Mouse (Mus musculus) olfactory bulb, adult 2 months (tissue): Measurements from ENCODE around the gene Ptpn6. TPM values are rescaled to one million over a fixed set of nuclear protein-coding genes. Genes with fewer than 3 reads are reported as not detected.
A peak's percentile ranks its signal among the peaks of the same experiment; 100 is the strongest.

Experiments used
- H3K27ac ChIP-seq: fragments of 200-500 bp; 2 replicates; pipeline ENCODE4 v1.5.1; 2012; ENCODE audit warnings: low read depth, low read length; ENCODE audit not compliant: insufficient read depth
- H3K4me1 ChIP-seq: fragments of 200-500 bp; 2 replicates; pipeline ENCODE4 v1.6.1; 2012; ENCODE audit warnings: low read length; ENCODE audit not compliant: control insufficient read depth, insufficient read depth
- H3K4me3 ChIP-seq: fragments of 200-500 bp; 2 replicates; pipeline ENCODE4 v1.5.1; 2012; ENCODE audit warnings: mild to moderate bottlenecking, low read depth, low read length, moderate library complexity; ENCODE audit not compliant: insufficient read depth
- CTCF ChIP-seq: fragments of 200-500 bp; IDR thresholded peaks from 2 replicates; pipeline ENCODE4 v1.5.1; 2012; ENCODE audit warnings: low read depth, mild to moderate bottlenecking, low read length, moderate library complexity; ENCODE audit not compliant: insufficient read depth
- POLR2A ChIP-seq: fragments of 200-500 bp; IDR thresholded peaks from 2 replicates; pipeline ENCODE4 v1.6.1; 2012; ENCODE audit warnings: mild to moderate bottlenecking, low read depth, low read length, moderate library complexity; ENCODE audit not compliant: insufficient read depth
- WGBS: fragments of 180-500 bp; shearing (Covaris S2); methylation state at CpG from one replicate; pipeline ENCODE4 v1.1.7; 2018; 5-methylcytosine and 5-hydroxymethylcytosine counted together
- polyA plus RNA-seq: library from polyadenylated mRNA; stranded (reverse); fragments of >200 nt; gene quantifications from 2 replicates; pipeline ENCODE4 v1.2.4, GENCODE M21; 2012; ENCODE audit warnings: low replicate concordance; ENCODE audit not compliant: missing spikeins, insufficient read depth, insufficient read length

The Ptpn6 gene
- polyA plus RNA-seq, 1 experiment = not detected

- H3K4me1 ChIP-seq = peaks cover 22% of the 10 kb centered on the region
- H3K27ac ChIP-seq = peak overlapping the region; percentile 79
- TF ChIP-seq CTCF (no peak), POLR2A (no peak)
- WGBS = 5% methylated on average over 5 of the region's 5 CpGs
- peak overlapping the region; percentile 98 for H3K4me3 ChIP-seq
These were observed 18.9 kb upstream of the Ptpn6 start for GRCm38 (mm10) chr6:124757351-124757880.

DNA sequence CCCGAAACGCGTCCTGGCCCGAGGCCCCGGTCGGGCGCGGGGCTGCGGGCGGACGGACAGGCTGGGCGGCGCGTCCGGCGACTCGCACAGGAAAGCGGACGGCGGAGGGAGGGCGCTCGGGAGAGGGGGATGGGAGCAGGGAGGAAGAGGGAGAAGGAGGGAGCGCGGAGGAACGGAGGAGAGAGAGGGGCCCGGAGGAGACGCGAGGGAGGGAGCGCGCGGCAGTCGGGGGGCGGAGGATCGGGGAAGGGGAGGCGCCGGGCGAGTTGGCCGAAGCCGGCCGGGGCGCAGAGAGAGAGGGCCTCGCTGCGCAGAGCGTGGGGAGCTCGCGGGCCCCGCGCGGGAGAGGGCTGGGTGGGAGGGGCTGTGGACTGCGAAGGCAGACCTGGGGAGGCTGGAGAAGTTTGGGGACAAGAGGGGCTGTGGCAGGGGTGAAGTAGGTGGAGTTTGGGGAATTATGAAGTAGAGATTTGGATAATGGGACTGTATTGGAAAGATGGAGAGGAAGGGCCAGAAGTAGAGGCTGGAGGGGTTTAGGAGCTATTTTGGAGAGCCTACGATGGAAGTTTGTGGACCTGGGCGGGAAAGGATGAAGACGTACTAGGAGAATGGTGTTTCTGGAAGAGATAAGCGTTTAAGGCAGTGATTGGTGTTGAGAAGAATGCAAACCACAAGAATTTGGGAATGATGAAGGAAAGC lies 18.3 kb upstream of the Ptpn6 start:
- Histone ChIP-seq H3K27ac (peak overlapping the region; percentile 91), H3K4me1 (peaks cover 22% of the 10 kb centered on the region), H3K4me3 (peak overlapping the region; percentile 98)
- no peak for TF ChIP-seq CTCF
- TF ChIP-seq POLR2A = peak; percentile 37; the same call in 1 of the 2 replicates
- under 1% methylated on average over 51 of the region's 54 CpGs for WGBS

DNA sequence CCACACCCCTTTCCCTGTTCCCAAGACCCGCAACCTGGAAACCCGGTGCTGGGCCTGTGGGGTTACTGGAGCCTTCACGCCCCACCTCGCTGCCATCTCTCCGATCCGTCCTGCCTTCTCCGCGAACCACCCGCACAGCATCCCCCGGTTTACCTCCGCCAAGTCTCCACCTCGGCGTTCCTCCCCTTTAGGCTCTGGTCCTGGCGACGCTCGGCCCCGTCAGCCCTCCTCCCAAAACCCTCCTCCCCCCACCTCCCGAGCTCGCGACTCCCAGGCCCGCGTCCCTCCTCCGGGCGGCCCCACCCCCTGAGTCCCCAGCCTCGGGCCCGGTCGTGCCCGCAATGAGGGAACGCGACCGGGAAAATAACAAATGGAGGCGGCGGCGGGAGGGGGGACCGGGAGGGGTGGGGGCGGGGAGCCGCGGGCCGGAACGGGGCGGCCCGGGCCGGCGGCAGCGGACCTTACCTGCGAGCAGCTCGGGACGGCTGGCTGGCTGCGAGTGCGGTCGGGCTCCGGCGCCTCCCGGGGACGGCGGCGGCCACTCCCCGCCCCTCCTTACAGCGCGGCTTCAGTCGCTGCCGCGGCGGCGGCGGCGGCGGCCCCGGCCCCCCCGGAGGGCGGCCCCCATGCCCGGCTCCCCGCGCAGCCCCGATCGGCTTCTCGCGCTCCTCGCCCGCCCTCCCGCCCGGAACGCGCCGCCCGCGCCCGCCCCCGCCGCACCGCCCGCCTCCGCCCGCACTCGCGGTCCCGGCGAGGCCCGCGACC lies 17.5 kb upstream of the Ptpn6 start, which contains the start of the genes Gm45234 and Atn1:
Gene Gm45234 (minus strand): TSS at position 191 of the 765 bp plus-strand sequence.
Gene Atn1 (minus strand): TSS at position 694 of the 765 bp plus-strand sequence.
- TF ChIP-seq POLR2A = no peak
- TF ChIP-seq CTCF = no peak
- H3K4me1 ChIP-seq = peaks cover 22% of the 10 kb centered on the region
- WGBS = 4% methylated on average over 96 of the region's 100 CpGs
- H3K27ac ChIP-seq = peak within 1 kb of the TSS; percentile 91
- peak within 1 kb of the TSS; percentile 98 for H3K4me3 ChIP-seq

DNA sequence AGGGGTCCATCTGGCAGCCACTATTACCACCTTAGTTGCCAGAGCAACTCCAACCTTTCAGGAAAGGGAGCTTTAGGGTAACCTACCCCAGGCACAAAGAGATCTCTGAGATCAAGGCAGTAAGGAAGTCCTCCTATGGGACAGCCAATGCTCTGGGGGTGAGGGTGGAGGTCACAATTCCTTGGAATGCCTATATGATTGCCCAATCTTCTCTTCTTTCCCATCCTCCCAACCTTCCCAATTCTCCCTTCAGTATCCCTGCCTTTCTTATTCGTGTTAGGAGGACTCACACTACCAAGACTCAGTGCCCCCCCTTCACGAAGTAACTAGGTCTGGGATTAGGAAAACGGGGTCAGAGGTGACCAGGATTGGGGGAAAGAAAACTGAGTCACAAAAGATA lies 16.8 kb upstream of the Ptpn6 start:
- TF ChIP-seq CTCF (no peak), POLR2A (no peak)
- peaks cover 22% of the 10 kb centered on the region for H3K4me1 ChIP-seq
- 3% methylated on average over 3 of the region's 3 CpGs for WGBS
- peak overlapping the region; percentile 80; the same call in 1 of the 2 replicates for H3K27ac ChIP-seq
- peak overlapping the region; percentile 98 for H3K4me3 ChIP-seq

DNA sequence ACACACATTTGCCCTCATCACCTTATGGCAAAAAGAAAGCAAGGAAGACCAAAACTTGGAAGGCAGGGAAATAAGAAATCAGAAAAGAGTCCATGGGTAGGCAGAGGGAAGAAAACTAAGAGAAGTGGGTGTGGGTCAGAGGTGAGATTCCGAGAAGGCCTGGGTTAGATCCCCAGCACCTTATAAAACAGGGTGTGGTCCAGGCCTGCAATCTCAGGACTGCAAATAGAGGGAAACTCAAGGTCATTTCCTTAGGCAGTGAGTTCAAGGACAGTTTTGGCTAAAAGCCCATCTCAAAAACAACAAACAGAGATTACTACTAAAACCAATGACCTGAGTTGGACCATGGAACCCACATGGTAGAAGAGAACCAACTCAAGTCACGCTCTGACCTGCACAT lies 15.3 kb upstream of the Ptpn6 start:
- WGBS = 91% methylated on average over 2 of the region's 2 CpGs
- TF ChIP-seq POLR2A = no peak
- no peak for TF ChIP-seq CTCF
- H3K27ac ChIP-seq = no peak overlapping the region
- peaks cover 20% of the 10 kb centered on the region for H3K4me1 ChIP-seq
- no peak overlapping the region for H3K4me3 ChIP-seq

DNA sequence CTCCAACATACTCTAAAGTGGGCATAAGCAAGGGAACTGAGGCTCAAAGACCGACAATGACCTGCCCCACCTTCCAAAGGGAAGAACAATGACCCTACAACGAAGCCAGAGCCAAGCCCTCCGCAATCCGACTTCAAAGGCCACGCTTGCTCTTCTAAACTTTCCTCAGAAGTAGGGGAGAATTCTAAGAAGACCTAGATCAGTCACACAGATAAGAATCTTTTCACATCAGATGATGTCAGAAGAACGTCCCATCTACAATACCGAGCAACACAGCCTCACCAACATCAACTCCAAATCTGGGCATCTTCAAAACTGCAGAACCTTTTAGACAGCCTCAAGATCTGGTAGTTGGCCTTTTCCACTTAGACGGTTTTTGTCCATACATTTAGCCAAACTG lies 11.9 kb upstream of the Ptpn6 start:
- Histone ChIP-seq H3K27ac (no peak overlapping the region), H3K4me1 (peaks cover 26% of the 10 kb centered on the region), H3K4me3 (no peak overlapping the region)
- WGBS = 79% methylated on average over 8 of the region's 8 CpGs
- no peak for TF ChIP-seq POLR2A
- no peak for TF ChIP-seq CTCF

DNA sequence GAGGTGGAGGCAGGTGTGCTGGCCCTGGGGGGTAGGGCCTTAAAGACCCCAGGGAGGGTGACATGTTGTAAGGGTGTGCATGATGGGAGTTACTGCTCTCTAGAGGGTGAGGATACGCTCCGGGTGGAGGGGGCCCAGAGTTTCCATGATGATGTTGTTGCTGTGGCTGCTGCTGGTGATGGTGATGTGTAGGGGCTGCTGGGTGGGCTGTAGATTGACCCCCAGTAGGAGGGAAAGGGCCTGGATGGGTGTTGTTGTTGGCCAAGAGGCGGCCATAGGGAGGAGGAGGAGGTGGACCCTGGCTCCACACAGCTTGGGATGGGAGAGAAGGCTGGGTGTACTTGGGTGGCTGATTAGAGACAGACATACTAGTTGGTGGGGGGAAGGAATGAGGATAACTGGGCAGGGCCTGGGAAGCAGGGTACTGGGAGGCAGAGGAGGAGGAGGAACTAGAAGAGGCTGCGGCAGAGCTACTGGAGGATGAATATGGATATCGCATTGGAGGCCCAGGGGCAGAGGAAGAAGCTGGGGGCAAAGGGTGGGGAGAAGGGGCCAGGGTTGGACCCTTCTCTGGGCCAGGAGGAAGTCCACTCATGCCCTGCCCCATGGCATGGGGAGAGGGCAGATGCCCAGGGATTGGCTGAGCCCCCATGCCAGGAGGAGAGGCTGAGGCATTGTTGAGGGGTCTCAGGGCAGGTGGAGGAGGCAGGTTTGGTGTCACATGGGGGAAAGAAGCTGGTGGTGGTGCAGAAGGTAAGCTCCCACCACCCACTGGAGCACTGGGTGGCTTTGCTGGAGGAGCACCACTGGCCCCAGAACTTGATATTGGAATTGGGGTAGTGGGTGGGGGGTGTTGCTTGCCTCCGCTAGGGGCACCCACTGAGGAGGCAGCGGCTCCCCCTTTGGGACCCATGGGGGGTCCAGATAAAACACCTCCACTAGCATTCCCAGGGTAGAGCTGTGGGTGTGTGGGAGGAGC lies 8.4 kb upstream of the Ptpn6 start:
- H3K27ac ChIP-seq = peak overlapping the region; percentile 76; the same call in 1 of the 2 replicates
- no peak overlapping the region for H3K4me3 ChIP-seq
- 60% methylated on average over 7 of the region's 7 CpGs for whole genome bisulfite sequencing
- H3K4me1 ChIP-seq = peaks cover 40% of the 10 kb centered on the region
- TF ChIP-seq POLR2A (no peak), CTCF (no peak)

- peaks cover 43% of the 10 kb centered on the region for H3K4me1 ChIP-seq
- 9% methylated on average over 8 of the region's 8 CpGs for WGBS
- H3K4me3 ChIP-seq = peak overlapping the region; percentile 60
- H3K27ac ChIP-seq = peak overlapping the region; percentile 76
- TF ChIP-seq CTCF = no peak
- TF ChIP-seq POLR2A = no peak
These were observed 7.7 kb upstream of the Ptpn6 start for GRCm38 (mm10) chr6:124746296-124746605.
